Mouse (Mus musculus) CH12.LX (cell line): ENCODE data around the gene Prr5.
A peak's percentile ranks its signal among the peaks of the same experiment; 100 is the strongest.

Experiments used
- BHLHE40 ChIP-seq: IDR thresholded peaks from 2 replicates; pipeline ENCODE4 v1.6.1; 2011; ENCODE audit warnings: mild to moderate bottlenecking, low read depth, low read length, improper control_type of control experiment
- CHD1 ChIP-seq: IDR thresholded peaks from 2 replicates; pipeline ENCODE4 v1.6.1; 2012; ENCODE audit warnings: low read depth, low read length, improper control_type of control experiment, inconsistent platforms
- CHD2 ChIP-seq: IDR thresholded peaks from 2 replicates; pipeline ENCODE4 v1.6.1; 2011; ENCODE audit warnings: low read length, improper control_type of control experiment
- CTCF ChIP-seq, 2 experiments: IDR thresholded peaks in 1 of 2; conservative IDR thresholded peaks in 1 of 2; 2 replicates each; pipeline ENCODE4 v1.5.1; 2011 to 2012; ENCODE audit warnings: low read depth in 2 of 2, low read length in 2 of 2, improper control_type of control experiment in 1 of 2, inconsistent platforms in 1 of 2, mild to moderate bottlenecking in 1 of 2, moderate library complexity in 1 of 2
- E2F4 ChIP-seq: IDR thresholded peaks from 2 replicates; pipeline ENCODE4 v1.6.1; 2011; ENCODE audit warnings: low read depth, low read length, improper control_type of control experiment; ENCODE audit not compliant: insufficient replicate concordance
- HCFC1 ChIP-seq: IDR thresholded peaks from 2 replicates; pipeline ENCODE4 v1.6.1; 2012; ENCODE audit warnings: low read depth, mild to moderate bottlenecking, inconsistent platforms, low read length, improper control_type of control experiment
- JUND ChIP-seq: conservative IDR thresholded peaks from 2 replicates; pipeline ENCODE4 v1.6.1; 2011; ENCODE audit warnings: low read depth, low read length, improper control_type of control experiment
- MYC ChIP-seq: IDR thresholded peaks from 2 replicates; pipeline ENCODE4 v1.6.1; 2011; ENCODE audit warnings: low read depth, mild to moderate bottlenecking, improper control_type of control experiment, low read length
- POLR2A ChIP-seq: IDR thresholded peaks from 2 replicates; pipeline ENCODE4 v1.6.1; 2011; ENCODE audit warnings: low read depth, mild to moderate bottlenecking, improper control_type of control experiment, low read length
- POLR2AphosphoS2 ChIP-seq: IDR thresholded peaks from 2 replicates; pipeline ENCODE4 v1.6.1; 2011; ENCODE audit warnings: low read depth, low read length, improper control_type of control experiment
- SMC3 ChIP-seq: IDR thresholded peaks from 2 replicates; pipeline ENCODE4 v1.6.1; 2011; ENCODE audit warnings: low read depth, low read length, improper control_type of control experiment
- TCF12 ChIP-seq: IDR thresholded peaks from 2 replicates; pipeline ENCODE4 v1.6.1; 2014; ENCODE audit warnings: low read depth, mild to moderate bottlenecking, inconsistent platforms, low read length, improper control_type of control experiment
- USF1 ChIP-seq: IDR thresholded peaks from 2 replicates; pipeline ENCODE4 v1.6.1; 2014; ENCODE audit warnings: low read depth, mild to moderate bottlenecking, inconsistent platforms, low read length, improper control_type of control experiment
- ZC3H11A ChIP-seq: IDR thresholded peaks from 2 replicates; pipeline ENCODE4 v1.6.1; 2012; ENCODE audit warnings: low read depth, mild to moderate bottlenecking, inconsistent platforms, low read length, improper control_type of control experiment

DNA sequence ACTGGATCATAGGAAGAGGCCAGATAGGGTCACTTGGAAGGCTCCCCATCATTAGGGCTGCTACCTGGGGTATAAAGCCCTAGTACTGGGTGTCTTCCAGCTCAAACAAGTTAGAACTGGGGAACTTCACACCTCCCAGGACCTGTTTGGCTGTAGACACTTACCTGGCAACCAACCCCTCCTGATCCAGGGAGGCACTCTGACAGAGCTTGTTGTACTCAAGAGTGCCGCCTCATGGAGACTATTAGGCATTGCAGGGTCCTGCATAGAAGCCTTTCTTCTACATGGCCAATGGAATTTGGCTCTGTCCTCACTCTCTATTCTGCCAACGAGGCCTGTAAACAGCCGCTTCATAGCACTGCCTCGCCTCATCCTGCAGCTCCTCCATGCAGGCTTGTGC is 32.5 kb downstream of the Prr5 start:
- TF ChIP-seq CTCF (conservative IDR thresholded peaks at IDR 0.05 in 1 of 2, IDR thresholded peaks at IDR 0.05 in 1 of 2; ENCODE audit: low read depth in 2 of 2, low read length in 2 of 2) (peak; percentile 80 to 95), HCFC1 (no peak), POLR2A (no peak), MYC (no peak), JUND (no peak), POLR2AphosphoS2 (no peak), TCF12 (no peak), E2F4 (no peak), CHD1 (no peak), SMC3 (peak; percentile 86), CHD2 (no peak), ZC3H11A (no peak), BHLHE40 (no peak), USF1 (no peak)
